ENCODE assay signal across 8 mouse cellular contexts in the genomic region with DNA sequence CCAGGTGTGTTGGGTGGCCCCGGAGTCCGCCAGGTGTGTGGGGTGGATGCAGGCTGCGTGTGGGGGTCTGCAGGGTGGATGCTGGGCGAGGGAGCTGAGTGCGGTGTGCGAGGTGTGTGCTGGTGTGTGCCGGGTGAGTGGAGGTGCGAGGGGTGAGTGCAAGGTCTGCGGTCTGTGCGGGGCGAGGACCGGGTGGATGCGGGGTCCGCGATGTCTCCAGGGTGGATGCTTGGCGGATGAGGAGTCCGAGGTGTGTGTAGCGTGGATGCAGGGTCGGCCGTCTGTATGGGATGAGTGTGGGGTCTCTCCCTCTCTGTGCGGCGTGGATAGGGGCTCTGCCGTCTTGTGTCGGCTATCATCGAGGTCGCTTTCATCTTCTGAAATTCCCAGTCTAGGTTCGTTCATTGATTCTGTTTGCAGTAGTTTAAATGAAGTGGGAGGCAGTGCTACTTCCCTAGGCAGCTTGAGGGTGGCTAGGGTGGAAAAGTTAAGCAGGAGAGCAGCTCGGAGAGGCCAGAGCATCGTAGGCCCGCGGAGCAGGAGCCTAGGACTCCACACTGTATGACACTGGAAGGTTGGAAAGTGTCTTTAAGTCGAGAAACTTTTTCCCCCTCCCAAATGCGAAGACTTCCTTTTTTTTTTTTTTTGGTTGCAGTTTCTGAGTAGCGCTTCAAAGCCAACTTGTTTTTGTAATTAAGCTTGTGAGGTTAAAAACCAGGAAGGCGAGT. TPM values are rescaled to one million over a fixed set of nuclear protein-coding genes. Genes with fewer than 3 reads are reported as not detected.
DNase-seq lines count a peak whose midpoint lies in the region; ATAC-seq and TF ChIP-seq lines count a peak whose summit lies in the region.

No protein-coding gene starts in this region.

- peak overlapping the region; percentile 95 for H3K4me2 ChIP-seq in lung, embryonic 14.5 days
- H3K4me2 ChIP-seq in midbrain, embryonic 15.5 days = peak overlapping the region; percentile 87

- H3K9ac ChIP-seq in lung, embryonic 14.5 days = peak overlapping the region; percentile 89
- peak overlapping the region; percentile 94 for H3K9ac ChIP-seq in midbrain, embryonic 15.5 days

- peak overlapping the region; percentile 95 for H3K4me3 ChIP-seq in lung, embryonic 14.5 days (ENCODE audit: low read depth, low read length)
- peak overlapping the region; percentile 98 for H3K4me3 ChIP-seq in forebrain, embryonic 10.5 days
- H3K4me3 ChIP-seq in midbrain, embryonic 15.5 days = peak overlapping the region; percentile 99

- peaks cover 8% of the 10 kb centered on the region; the same call in 1 of the 2 replicates for H3K4me1 ChIP-seq in lung, embryonic 14.5 days (ENCODE audit: insufficient read depth)
- H3K4me1 ChIP-seq in forebrain, embryonic 10.5 days = peaks cover 32% of the 10 kb centered on the region
- peaks cover 19% of the 10 kb centered on the region for H3K4me1 ChIP-seq in midbrain, embryonic 15.5 days

- H3K36me3 ChIP-seq in lung, embryonic 14.5 days (ENCODE audit: insufficient read depth) = 0 out of 2 replicates have a peak, but pooled peaks cover 4% of the 10 kb centered on the region
- H3K36me3 ChIP-seq in forebrain, embryonic 10.5 days (replicated peaks) = peaks cover 5% of the 10 kb centered on the region
- H3K36me3 ChIP-seq in midbrain, embryonic 15.5 days (replicated peaks) = no peaks in the 10 kb centered on the region

- peak; percentile 32; the same call in 1 of the 2 replicates for ATAC-seq in lung, embryonic 14.5 days (ENCODE audit: insufficient read depth)
- ATAC-seq in midbrain, embryonic 15.5 days (replicated peaks) = no peak; the same call in 1 of the 2 replicates

- no peak for TF ChIP-seq CTCF in lung, embryonic 14.5 days (IDR thresholded peaks at IDR 0.05; ENCODE audit: low read depth)

- no peaks in the 10 kb centered on the region for H3K27me3 ChIP-seq in lung, embryonic 14.5 days (ENCODE audit: insufficient read depth, low read length)
- H3K27me3 ChIP-seq in forebrain, embryonic 10.5 days (ENCODE audit: poor library complexity, severe bottlenecking) = no peaks in the 10 kb centered on the region
- H3K27me3 ChIP-seq in midbrain, embryonic 15.5 days (replicated peaks) = no peaks in the 10 kb centered on the region

- no peaks in the 10 kb centered on the region for H3K9me3 ChIP-seq in lung, embryonic 14.5 days (ENCODE audit: low read depth, low read length)
- peaks cover 5% of the 10 kb centered on the region; the same call in 1 of the 2 replicates for H3K9me3 ChIP-seq in forebrain, embryonic 10.5 days
- no peaks in the 10 kb centered on the region for H3K9me3 ChIP-seq in midbrain, embryonic 15.5 days

- peak overlapping the region; percentile 78; the same call in 1 of the 2 replicates for H3K27ac ChIP-seq in lung, embryonic 14.5 days (ENCODE audit: low read depth)
- peak overlapping the region; percentile 96 for H3K27ac ChIP-seq in forebrain, embryonic 10.5 days
- H3K27ac ChIP-seq in midbrain, embryonic 15.5 days = peak overlapping the region; percentile 89

- 3% methylated on average over 35 of the region's 35 CpGs for WGBS in lung, embryonic 14.5 days
- WGBS in forebrain, embryonic 10.5 days = 4% methylated on average over 35 of the region's 35 CpGs
- 6% methylated on average over 35 of the region's 35 CpGs for WGBS in midbrain, embryonic 15.5 days

- peak; percentile 58 to 70 for DNase-seq in adrenal gland, adult (ENCODE audit: inconsistent age in 2 of 2, low spot score in 1 of 2)
- DNase-seq in adrenal gland, postnatal 4 days (ENCODE audit: low spot score in 2 of 2) = no peak
- DNase-seq in lung, embryonic 14.5 days = peak; percentile 22
- DNase-seq in lung, postnatal 25 days (ENCODE audit: low spot score) = no peak
- DNase-seq in forebrain, embryonic 10.5 days (ENCODE audit: extremely low spot score, low spot score) = peak; percentile 41
- peak; percentile 45 for DNase-seq in kidney, postnatal 10 days
- no peak for DNase-seq in ovary, postnatal 10 days (ENCODE audit: low spot score)

RNA-seq across cellular contexts. Expression of gene Ncoa3, which starts 0.9 kb away (rescaled TPM):
- total RNA-seq in adrenal gland, postnatal 4 days (2021) = 10 to 100 TPM; 33.8 to 37.8 TPM
- 17.4 and 17.7 TPM in 2 replicates for polyA plus RNA-seq in lung, embryonic 14.5 days (2014; fragmentation: Nextera tagmentation; extraction: Ambion mirVana)
- 14.3 and 15.7 TPM in 2 replicates for polyA plus RNA-seq in forebrain, embryonic 10.5 days (2016; fragmentation: Nextera tagmentation; extraction: Ambion mirVana)
- polyA plus RNA-seq in midbrain, embryonic 15.5 days (2015; fragmentation: Nextera tagmentation; extraction: Ambion mirVana) = 16.6 and 16.7 TPM in 2 replicates

Comparison
In these comparisons a context has a peak if more than half of its experiments do, and no peak if none do; other contexts are left out.
1. DNase-seq: peak in adrenal gland, adult (2 of 2), lung, embryonic 14.5 days (single experiment), forebrain, embryonic 10.5 days (single experiment) and kidney, postnatal 10 days (single experiment); none in adrenal gland, postnatal 4 days (0 of 2), lung, postnatal 25 days (single experiment) and ovary, postnatal 10 days (single experiment).
2. Peak in every context shown above with its lines, with median percentiles within 50 percentile points of each other: H3K27ac ChIP-seq and H3K4me3 ChIP-seq.